Mouse (Mus musculus) CD8-positive naive resting alpha-beta T cell, adult 2 months (primary cell): ENCODE measurements around the gene Ppef1.

Experiments used
- DNase-seq, 2 experiments: peaks; one replicate each; pipeline ENCODE4 v3.0.0; 2022; ENCODE audit warnings: low read depth in 2 of 2, low spot score in 2 of 2

The Ppef1 gene

DNA sequence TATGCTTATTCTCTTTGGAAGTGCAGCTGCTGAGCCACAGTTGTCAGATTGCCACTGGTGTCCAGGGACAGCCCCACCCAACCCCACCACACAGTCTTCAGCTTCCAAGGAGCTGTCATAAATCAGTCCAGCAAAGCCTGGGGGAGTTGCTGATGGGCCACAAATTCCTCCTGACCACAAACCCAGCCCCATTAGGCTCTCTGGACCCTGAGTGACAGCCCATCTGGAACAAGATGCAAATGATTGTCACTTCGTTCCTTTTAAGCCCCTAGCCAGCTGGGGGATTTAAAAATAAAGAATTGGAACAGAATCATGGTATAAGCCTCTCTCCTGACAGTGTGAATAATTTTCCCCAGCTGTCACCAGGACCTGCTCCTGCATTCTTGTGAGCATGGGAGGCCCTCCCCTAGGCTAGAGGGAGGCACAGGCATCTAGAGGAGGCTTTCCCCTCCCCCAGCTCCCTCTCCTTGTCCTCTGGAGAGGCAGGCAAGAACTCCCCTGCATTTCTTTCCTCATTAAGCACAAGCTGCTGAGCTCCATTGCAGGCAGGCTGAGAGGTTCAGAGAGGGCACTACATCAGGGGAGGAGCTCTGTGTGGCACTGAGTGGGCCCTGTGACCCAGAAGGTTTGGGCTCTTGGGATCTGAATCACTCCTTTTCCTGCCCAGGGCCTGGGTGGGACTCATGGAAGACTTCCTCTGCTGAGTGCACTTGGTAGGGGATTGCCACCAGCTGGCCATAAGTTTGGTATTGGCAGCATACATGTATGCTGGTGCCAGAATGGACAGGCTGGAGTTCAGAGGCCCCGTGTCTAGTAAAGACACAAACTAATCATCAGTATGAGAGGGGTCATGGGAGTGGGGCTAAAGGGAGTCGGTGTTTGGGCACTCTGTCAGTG, 136.8 kb downstream of the Ppef1 start:
- no peak for DNase-seq

- no peak for DNase-seq
Observed at GRCm38 (mm10) chrX:160598055-160598454, 137.5 kb downstream of the Ppef1 start.

GRCm38 (mm10) chrX:160592933-160593332, 142.6 kb downstream of the Ppef1 start:
- DNase-seq = no peak

GRCm38 (mm10) chrX:160590147-160590546, 145.4 kb downstream of the Ppef1 start:
- DNase-seq = no peak

DNA sequence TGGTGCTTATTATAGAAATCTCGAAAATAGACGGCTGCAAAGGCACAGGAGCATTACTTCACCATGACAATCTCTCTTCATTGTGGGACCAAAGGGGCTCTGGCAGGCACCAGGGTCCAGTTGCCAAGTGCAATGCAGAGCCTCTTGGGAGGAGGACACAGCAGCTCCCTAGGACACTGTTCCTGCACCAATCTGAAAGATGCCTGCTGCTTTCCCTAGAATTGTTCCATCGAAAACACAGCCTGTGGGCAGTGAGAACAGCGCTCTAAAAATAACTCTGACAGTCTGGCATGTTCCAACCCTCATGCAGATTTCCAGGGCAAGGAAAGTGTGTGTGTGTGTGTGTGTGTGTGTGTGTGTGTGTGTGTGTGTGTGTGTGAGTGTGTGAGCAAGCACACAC, 147.0 kb downstream of the Ppef1 start:
- DNase-seq = no peak

DNA sequence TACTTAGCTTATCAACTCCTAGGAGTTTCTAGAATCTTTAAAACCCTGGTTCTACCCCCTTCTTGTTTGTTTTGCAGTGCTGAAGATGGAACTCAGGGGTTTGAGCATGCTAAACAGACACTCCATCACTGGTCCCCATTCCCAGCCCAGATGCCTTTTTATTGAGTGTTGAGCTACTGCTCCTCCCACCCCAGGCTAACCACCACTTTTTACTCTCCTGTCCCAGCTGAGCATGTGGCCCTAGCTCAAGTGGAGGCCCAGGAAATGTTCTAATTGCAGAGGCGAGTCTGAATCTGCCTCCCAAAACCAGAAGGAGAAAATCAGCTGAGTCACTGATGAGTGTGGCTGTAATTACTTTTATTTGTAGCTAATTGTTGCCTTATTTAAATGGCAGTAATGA, 150.5 kb downstream of the Ppef1 start:
- no peak for DNase-seq

DNA sequence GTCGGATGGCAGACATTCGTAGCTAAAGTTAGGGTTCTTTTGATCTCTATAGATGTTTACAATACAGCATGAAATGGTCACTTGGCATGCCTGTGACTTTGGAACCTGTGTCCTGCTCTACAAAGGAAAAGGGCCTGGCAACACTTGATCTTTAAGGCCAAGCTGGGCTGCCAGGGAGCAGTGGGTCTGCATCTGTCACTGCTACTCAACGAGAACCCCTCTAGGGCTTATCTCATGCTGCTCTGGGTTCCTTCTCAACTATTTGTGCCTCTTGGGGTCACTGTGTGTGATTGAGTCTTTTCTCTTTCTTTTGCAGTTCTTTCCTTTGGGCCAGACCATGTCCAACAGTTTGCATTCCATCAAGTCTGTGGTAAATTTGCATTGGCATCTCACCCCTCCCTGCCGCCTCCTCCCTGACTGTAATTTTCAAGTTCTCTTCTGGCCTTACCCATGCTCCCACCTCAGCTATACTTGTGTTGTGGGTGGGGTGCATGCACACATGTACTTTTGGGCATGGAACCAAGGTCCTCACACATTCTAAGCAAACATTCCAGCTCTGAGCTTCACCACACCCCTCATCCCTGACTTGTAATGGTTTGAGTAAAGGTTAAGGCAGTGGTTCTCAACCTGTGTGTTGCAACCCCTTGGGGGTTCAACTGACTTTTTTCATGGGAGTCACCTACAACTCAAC, 151.3 kb downstream of the Ppef1 start:
- DNase-seq = no peak

GRCm38 (mm10) chrX:160583589-160583988, 152.0 kb downstream of the Ppef1 start:
- DNase-seq = no peak
